ENCODE assay signal across 32 mouse cellular contexts in the genomic region with DNA sequence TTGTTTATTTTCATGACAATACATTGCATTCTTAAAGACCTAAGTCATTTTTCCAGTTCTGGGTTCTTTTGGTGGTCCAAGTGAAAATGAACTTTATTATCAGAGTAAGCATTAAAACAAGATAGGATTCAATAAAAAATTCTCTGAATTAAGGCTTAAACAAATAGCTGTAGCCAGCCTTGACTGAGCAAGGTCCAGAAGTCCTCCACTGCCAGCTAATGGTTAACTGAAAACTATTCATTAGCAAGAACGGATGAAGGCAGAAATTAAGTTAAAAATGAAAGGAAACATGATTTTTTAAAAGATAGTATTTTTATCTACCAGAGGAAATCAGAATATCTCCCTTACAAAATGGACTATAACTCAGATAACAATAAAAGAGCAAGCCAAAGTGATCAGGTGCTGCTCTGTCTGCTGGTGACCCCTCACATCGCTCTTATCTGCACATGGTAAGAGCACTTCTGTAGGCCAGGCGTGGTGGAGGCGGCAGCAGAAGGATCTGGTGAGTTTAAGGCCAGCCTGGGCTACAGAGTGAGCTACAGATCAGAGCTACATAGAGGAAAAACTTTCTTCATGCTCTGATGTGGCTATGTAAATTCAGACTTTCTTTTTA. TPM values are rescaled to one million over a fixed set of nuclear protein-coding genes. Genes with fewer than 3 reads are reported as not detected.
DNase-seq lines count a peak whose midpoint lies in the region; ATAC-seq and TF ChIP-seq lines count a peak whose summit lies in the region.
"Had no signal": no experiment of that assay in that cellular context is flagged by ENCODE, and none has a peak within 500 bp of the region (broad histone marks: within the 10 kb centered on the region; RNA-seq: fewer than 3 reads in every experiment).

No protein-coding gene starts in this region.

- ATAC-seq in intestine, embryonic 16.5 days = peak; percentile 93
- ATAC-seq in liver, postnatal 0 days = peak; percentile 54; the same call in 1 of the 2 replicates
- ATAC-seq in inflammation-experienced regulatory T-cells, adult 6 months = no peak
- ATAC-seq: activated CD4-positive, CD25-positive, alpha-beta regulatory T cell, adult 4 months; forebrain, embryonic 14.5 days; hindbrain, postnatal 0 days; midbrain, embryonic 13.5 days had no signal

- H3K9ac ChIP-seq in intestine, embryonic 16.5 days (ENCODE audit: low read depth, low read length) = peak overlapping the region; percentile 6; the same call in 1 of the 2 replicates
- no peak overlapping the region for H3K9ac ChIP-seq in liver, postnatal 0 days (replicated peaks)
- H3K9ac ChIP-seq: embryonic facial prominence, embryonic 12.5 days; hindbrain, embryonic 12.5 days; limb, embryonic 12.5 days; liver, embryonic 15.5 days; midbrain, embryonic 13.5 days; stomach, embryonic 15.5 days had no signal

- peak; percentile 73 for DNase-seq in kidney, adult 2 months
- peak; percentile 16 for DNase-seq in kidney, postnatal 10 days
- DNase-seq in liver, postnatal 0 days = no peak
- DNase-seq in cerebellum, adult 11 months = no peak
- DNase-seq in embryo, embryonic 11 days = no peak
- DNase-seq: adrenal gland, adult 2 months; B cell, adult 2 months; cerebellum, adult 8-10 months; cerebellum, postnatal 25 days; gastrocnemius, postnatal 25 days; heart, adult 11 months; heart, postnatal 36 days; lung, postnatal 10 days; right cerebral cortex, postnatal 14 days had no signal

- no peaks in the 10 kb centered on the region for H3K27me3 ChIP-seq in intestine, embryonic 16.5 days (replicated peaks; ENCODE audit: control insufficient read depth, insufficient read depth, low read length)
- H3K27me3 ChIP-seq in kidney, adult 2 months (replicated peaks; ENCODE audit: control insufficient read depth, insufficient read depth, low read length) = no peaks in the 10 kb centered on the region
- no peaks in the 10 kb centered on the region for H3K27me3 ChIP-seq in liver, postnatal 0 days (ENCODE audit: insufficient read depth, low read length)
- H3K27me3 ChIP-seq: embryonic facial prominence, embryonic 12.5 days; hindbrain, embryonic 12.5 days; limb, embryonic 12.5 days; liver, embryonic 15.5 days; midbrain, embryonic 13.5 days; stomach, embryonic 15.5 days had no signal

- peak overlapping the region; percentile 2; the same call in 1 of the 2 replicates for H3K27ac ChIP-seq in intestine, embryonic 16.5 days (ENCODE audit: low read length)
- H3K27ac ChIP-seq in kidney, adult 2 months (ENCODE audit: insufficient read depth, low read depth, low read length) = peak overlapping the region; percentile 76
- H3K27ac ChIP-seq in liver, postnatal 0 days (ENCODE audit: low read depth) = no peak overlapping the region
- H3K27ac ChIP-seq: embryonic facial prominence, embryonic 12.5 days; hindbrain, embryonic 12.5 days; hindbrain, postnatal 0 days; layer of hippocampus, adult 2 months; left cerebral cortex, adult 2 months; limb, embryonic 12.5 days; liver, embryonic 15.5 days; macrophage; midbrain, embryonic 13.5 days; stomach, embryonic 15.5 days had no signal

- TF ChIP-seq CTCF in kidney, adult 2 months (conservative IDR thresholded peaks at IDR 0.05; ENCODE audit: insufficient read depth, insufficient read length, low read depth, low read length) = no peak
- TF ChIP-seq CTCF in liver, postnatal 0 days (IDR thresholded peaks at IDR 0.05; ENCODE audit: low read depth) = no peak

- H3K4me2 ChIP-seq in intestine, embryonic 16.5 days (ENCODE audit: low read depth, low read length) = no peak overlapping the region
- H3K4me2 ChIP-seq in liver, postnatal 0 days (ENCODE audit: low read depth, low read length) = no peak overlapping the region
- H3K4me2 ChIP-seq: embryonic facial prominence, embryonic 12.5 days; heart, embryonic 11.5 days; hindbrain, embryonic 12.5 days; limb, embryonic 12.5 days; liver, embryonic 15.5 days; midbrain, embryonic 13.5 days; stomach, embryonic 15.5 days had no signal

- H3K9me3 ChIP-seq in intestine, embryonic 16.5 days (ENCODE audit: control insufficient read depth, low read length) = no peaks in the 10 kb centered on the region
- H3K9me3 ChIP-seq in liver, postnatal 0 days (ENCODE audit: low read length) = no peaks in the 10 kb centered on the region
- H3K9me3 ChIP-seq: embryonic facial prominence, embryonic 12.5 days; hindbrain, embryonic 12.5 days; limb, embryonic 12.5 days; liver, embryonic 15.5 days; midbrain, embryonic 13.5 days; stomach, embryonic 15.5 days had no signal

- H3K4me1 ChIP-seq in intestine, embryonic 16.5 days (ENCODE audit: control insufficient read depth, insufficient read depth, low read length) = no peaks in the 10 kb centered on the region
- H3K4me1 ChIP-seq in kidney, adult 2 months (ENCODE audit: control insufficient read depth, insufficient read depth, low read length) = peaks cover 9% of the 10 kb centered on the region
- no peaks in the 10 kb centered on the region for H3K4me1 ChIP-seq in liver, postnatal 0 days (ENCODE audit: insufficient read depth)
- H3K4me1 ChIP-seq: embryonic facial prominence, embryonic 12.5 days; hindbrain, embryonic 12.5 days; limb, embryonic 12.5 days; liver, embryonic 15.5 days; midbrain, embryonic 13.5 days; stomach, embryonic 15.5 days had no signal

- H3K4me3 ChIP-seq in intestine, embryonic 16.5 days (ENCODE audit: low read length) = no peak overlapping the region
- 0 out of 2 replicates have a peak overlapping the region, but pooled peaks have one; percentile 3 for H3K4me3 ChIP-seq in kidney, adult 2 months (ENCODE audit: insufficient read depth, low read depth, low read length)
- no peak overlapping the region for H3K4me3 ChIP-seq in liver, postnatal 0 days (ENCODE audit: low read depth, low read length)
- H3K4me3 ChIP-seq: embryonic facial prominence, embryonic 12.5 days; hindbrain, embryonic 12.5 days; layer of hippocampus, adult 2 months; left cerebral cortex, adult 2 months; limb, embryonic 12.5 days; liver, embryonic 15.5 days; midbrain, embryonic 13.5 days; stomach, embryonic 15.5 days had no signal

- TF ChIP-seq POLR2A in kidney, adult 2 months (IDR thresholded peaks at IDR 0.05; ENCODE audit: low read depth, low read length) = no peak

- no peaks in the 10 kb centered on the region for H3K36me3 ChIP-seq in intestine, embryonic 16.5 days (ENCODE audit: control insufficient read depth, insufficient read depth, low read length)
- peaks cover 8% of the 10 kb centered on the region; the same call in 1 of the 2 replicates for H3K36me3 ChIP-seq in kidney, adult 2 months (ENCODE audit: control insufficient read depth, insufficient read depth, low read length)
- peaks cover 5% of the 10 kb centered on the region; the same call in 1 of the 2 replicates for H3K36me3 ChIP-seq in liver, postnatal 0 days (replicated peaks; ENCODE audit: insufficient read depth, low read length)

- TF ChIP-seq EP300 in liver, postnatal 0 days (IDR thresholded peaks at IDR 0.05; ENCODE audit: low read depth) = no peak

- WGBS in intestine, embryonic 16.5 days = 60% methylated on average over 4 of the region's 4 CpGs
- WGBS in kidney, adult 2 months = 51% methylated on average over 4 of the region's 4 CpGs
- 58% methylated on average over 4 of the region's 4 CpGs for WGBS in liver, postnatal 0 days (ENCODE audit: insufficient replicate concordance)

RNA-seq across cellular contexts. Expression of gene Tcaim, which starts 10.0 kb away (rescaled TPM):
- polyA plus RNA-seq in intestine, embryonic 16.5 days (2015; fragmentation: Nextera tagmentation; extraction: Ambion mirVana) = 5.5 and 5.6 TPM in 2 replicates
- polyA plus RNA-seq in kidney, adult 2 months (2012; rRNA removed) = 14.2 and 16.8 TPM in 2 replicates
- polyA plus RNA-seq in liver, postnatal 0 days (2015; fragmentation: Nextera tagmentation; extraction: Ambion mirVana) = 3.7 and 4.4 TPM in 2 replicates
- 10 to 100 TPM in 2 of 3 experiments, 1 to 10 TPM in 1; 7.8 to 17.7 (median 16.6) TPM for polyA plus RNA-seq in inflammation-experienced regulatory T-cells, adult 6 months (2017; shearing (Covaris generic))

RNA-seq across cellular contexts. Expression of gene Gm35549, which starts 28.5 kb away (rescaled TPM):
- 0.23 TPM in 1 of 2 replicates, not detected in the other for polyA plus RNA-seq in intestine, embryonic 16.5 days (2015; fragmentation: Nextera tagmentation; extraction: Ambion mirVana)
- 0.16 TPM in 1 of 2 replicates, not detected in the other for polyA plus RNA-seq in kidney, adult 2 months (2012; rRNA removed)
- polyA plus RNA-seq in liver, postnatal 0 days (2015; fragmentation: Nextera tagmentation; extraction: Ambion mirVana) = not detected in 2 replicates
- 1 to 10 TPM in 2 of 3 experiments, not detected in 1; 1.5 to 4.0 TPM for polyA plus RNA-seq in inflammation-experienced regulatory T-cells, adult 6 months (2017; shearing (Covaris generic))
- polyA plus RNA-seq: adrenal gland, adult 2 months; frontal cortex, adult 2 months; heart, embryonic 16.5 days; hindbrain, postnatal 0 days; liver, embryonic 15.5 days; macrophage; small intestine, adult 2 months had no signal

RNA-seq across cellular contexts. Expression of gene Zfp445, which starts 50.5 kb away (rescaled TPM):
- polyA plus RNA-seq in intestine, embryonic 16.5 days (2015; fragmentation: Nextera tagmentation; extraction: Ambion mirVana) = 41.3 and 41.5 TPM in 2 replicates
- 26.9 and 30.0 TPM in 2 replicates for polyA plus RNA-seq in kidney, adult 2 months (2012; rRNA removed)
- 8.5 and 9.4 TPM in 2 replicates for polyA plus RNA-seq in liver, postnatal 0 days (2015; fragmentation: Nextera tagmentation; extraction: Ambion mirVana)
- 10 to 100 TPM; 31.6 to 43.9 (median 38.0) TPM for polyA plus RNA-seq in inflammation-experienced regulatory T-cells, adult 6 months (2017; shearing (Covaris generic))

Comparison
In these comparisons a context has a peak if more than half of its experiments do, and no peak if none do; other contexts are left out.
1. DNase-seq: peak in kidney, adult 2 months (single experiment) and kidney, postnatal 10 days (single experiment); none in liver, postnatal 0 days (single experiment), cerebellum, adult 11 months (single experiment) and embryo, embryonic 11 days (single experiment).